Mouse (Mus musculus): Measurements from ENCODE around the gene Fkbp2. TPM values are rescaled to one million over a fixed set of nuclear protein-coding genes. Genes with fewer than 3 reads are reported as not detected.
"Not testable (repeated sequence)": the region's sequence is repeated elsewhere in the genome, so short reads cannot be mapped to it uniquely, and the experiment has no call there.

Gene Fkbp2
- polyA plus RNA-seq, 1 experiment from 2014 or later = 80.9 TPM

DNA sequence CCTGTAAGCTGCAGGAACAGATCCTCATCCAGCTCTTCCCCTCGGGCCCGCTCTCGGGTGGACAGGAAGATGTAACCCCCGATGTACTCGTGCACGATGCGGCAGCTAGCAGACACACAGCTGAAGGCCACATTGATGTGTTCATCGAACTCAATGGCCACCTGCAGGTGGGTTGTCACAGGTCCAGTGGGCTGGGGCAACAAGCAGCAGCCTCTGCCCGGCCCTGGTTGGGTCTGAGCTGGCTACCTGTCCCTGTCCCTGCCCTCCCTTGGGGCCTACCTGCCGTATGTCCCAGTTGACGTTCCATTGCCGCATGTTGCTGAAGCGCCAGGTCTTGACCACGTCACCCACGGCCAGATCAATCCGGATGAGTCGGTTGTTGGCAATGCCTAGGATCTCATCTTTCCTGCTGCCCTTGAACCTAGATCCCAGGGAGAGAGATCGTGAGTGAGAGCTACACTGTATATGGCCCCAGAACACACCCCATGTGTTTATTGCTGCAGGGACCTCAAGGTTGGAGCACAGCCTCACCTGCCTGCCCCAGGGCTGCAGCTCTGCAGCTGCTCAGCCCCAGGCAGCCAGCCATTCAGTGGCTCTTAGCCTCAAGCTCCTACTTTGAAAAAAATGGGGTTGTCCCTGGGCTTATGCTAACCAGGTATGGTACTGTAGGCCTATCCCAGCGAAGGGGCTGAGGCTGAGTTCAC is 19.2 kb upstream of the Fkbp2 start:
- Histone ChIP-seq H3K9me3 (no peaks in the 10 kb centered on the region), H3K36me3 (peaks cover 26% of the 10 kb centered on the region), H3K9ac (no peak overlapping the region), H3K4me1 (peaks cover 25% of the 10 kb centered on the region), H3K4me3 (no peak overlapping the region), H3K27ac (replicated peaks) (no peak overlapping the region), H3K27me3 (replicated peaks) (no peaks in the 10 kb centered on the region), H3K4me2 (no peak overlapping the region)
- ATAC-seq (ENCODE audit: extremely low read depth, insufficient number of reproducible peaks, low FRiP score, low TSS enrichment) = no peak
- 93% methylated on average over 19 of the region's 19 CpGs for WGBS

DNA sequence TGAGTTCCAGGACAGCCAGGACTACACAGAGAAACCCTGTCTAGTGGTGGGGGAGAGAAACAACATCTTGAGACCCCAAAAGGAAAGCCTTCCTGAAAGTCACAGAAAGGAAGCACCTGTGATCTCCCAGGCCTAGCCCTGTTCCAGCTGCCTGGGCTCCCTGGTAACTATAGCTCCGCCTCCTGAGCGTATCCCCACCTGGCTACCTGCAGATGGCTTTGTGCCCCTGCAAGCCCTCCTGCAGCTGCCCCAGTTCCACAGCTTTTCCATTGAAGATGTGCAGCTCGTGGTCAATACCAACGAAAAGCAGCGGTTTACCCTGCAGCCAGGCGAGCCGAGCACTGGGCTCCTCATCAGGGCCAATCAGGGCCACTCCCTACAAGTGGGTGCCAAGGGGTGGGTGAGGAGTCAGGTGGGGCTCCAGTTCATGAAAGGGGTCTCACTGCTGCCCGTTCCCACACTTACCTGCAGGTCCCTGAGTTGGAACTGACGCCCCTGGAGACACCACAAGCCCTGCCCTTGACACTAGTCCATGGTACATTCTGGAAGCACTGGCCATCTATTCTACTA is 17.5 kb upstream of the Fkbp2 start:
- H3K4me2 ChIP-seq = no peak overlapping the region
- peaks cover 36% of the 10 kb centered on the region for H3K4me1 ChIP-seq
- no peak overlapping the region for H3K9ac ChIP-seq
- H3K36me3 ChIP-seq = peaks cover 26% of the 10 kb centered on the region
- no peaks in the 10 kb centered on the region for H3K27me3 ChIP-seq (replicated peaks)
- no peak for ATAC-seq (ENCODE audit: extremely low read depth, insufficient number of reproducible peaks, low FRiP score, low TSS enrichment)
- H3K27ac ChIP-seq (replicated peaks) = no peak overlapping the region
- 87% methylated on average over 9 of the region's 9 CpGs for WGBS
- H3K9me3 ChIP-seq = no peaks in the 10 kb centered on the region
- H3K4me3 ChIP-seq = no peak overlapping the region

DNA sequence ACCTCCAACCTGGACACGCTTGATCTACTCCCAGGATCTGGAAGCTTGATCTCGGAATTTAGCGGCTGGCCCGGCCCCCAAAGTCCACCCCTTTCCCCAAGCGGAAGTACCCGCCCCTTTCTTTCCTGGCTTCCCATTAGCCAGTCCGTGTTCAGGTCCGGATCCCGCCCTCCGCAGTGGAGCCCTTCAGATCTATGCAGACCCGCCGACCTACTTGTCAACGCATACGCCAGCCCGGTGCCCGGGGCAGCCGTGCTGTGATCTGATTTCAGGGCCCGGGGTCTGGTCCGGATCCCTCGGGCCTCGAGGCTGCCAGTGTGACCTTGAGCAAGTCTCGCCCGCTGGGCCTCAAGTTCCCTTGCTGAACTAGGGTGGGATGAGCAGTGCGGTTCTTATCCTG is 15.7 kb upstream of the Fkbp2 start, which contains the start of the genes Nudt22 and Trpt1:
TSS of gene Nudt22 (minus strand) at position 112 of the 400 bp plus-strand sequence.
TSS of gene Trpt1 (plus strand) at position 126 of the 400 bp plus-strand sequence.
- no peaks in the 10 kb centered on the region for H3K9me3 ChIP-seq
- ATAC-seq (ENCODE audit: extremely low read depth, insufficient number of reproducible peaks, low FRiP score, low TSS enrichment) = peak; percentile 56; the same call in 1 of the 2 replicates
- peaks cover 26% of the 10 kb centered on the region for H3K36me3 ChIP-seq
- H3K4me3 ChIP-seq = peak within 1 kb of the TSS; percentile 71
- H3K27ac ChIP-seq (replicated peaks) = peak within 1 kb of the TSS; percentile 88
- peaks cover 43% of the 10 kb centered on the region for H3K4me1 ChIP-seq
- no peaks in the 10 kb centered on the region for H3K27me3 ChIP-seq (replicated peaks)
- WGBS = 1% methylated on average over 24 of the region's 24 CpGs
- H3K4me2 ChIP-seq = peak within 1 kb of the TSS; percentile 89
- H3K9ac ChIP-seq = peak within 1 kb of the TSS; percentile 92

DNA sequence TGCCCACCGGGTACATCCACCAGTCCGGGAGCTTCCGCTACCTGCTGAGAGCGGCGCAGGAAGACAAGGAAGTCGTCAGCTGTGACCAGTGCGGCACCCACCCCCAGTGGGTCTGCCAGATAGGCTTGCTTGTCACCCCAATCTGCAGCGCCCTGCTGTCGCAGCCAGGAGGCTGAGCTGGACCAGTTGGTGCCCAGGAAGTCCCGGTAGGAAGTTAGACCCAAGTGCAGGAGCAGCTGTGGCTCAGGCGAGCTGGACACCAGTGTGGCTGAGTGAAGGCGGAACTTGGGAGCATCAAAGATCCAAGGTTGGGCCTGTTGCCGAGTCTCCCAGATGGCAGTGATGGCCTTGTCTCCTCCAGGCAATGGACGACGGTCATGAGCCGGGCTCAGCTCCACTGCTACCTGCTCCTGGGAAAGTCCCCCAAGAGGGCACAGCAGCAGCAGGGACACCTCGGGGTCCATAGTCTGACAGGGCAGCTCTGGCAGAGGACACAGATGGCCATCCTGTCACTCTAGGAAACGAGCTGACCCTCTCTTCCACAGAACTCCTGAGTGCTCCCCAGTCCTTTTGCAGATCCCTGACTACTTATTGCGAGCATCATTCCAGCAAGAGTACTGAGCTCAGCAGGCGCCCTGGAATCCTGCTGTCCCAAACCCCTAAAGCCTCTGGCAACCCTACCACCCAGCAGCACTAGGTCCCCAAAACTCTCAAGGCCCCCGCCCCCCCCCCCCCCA is 15.1 kb upstream of the Fkbp2 start:
- Histone ChIP-seq H3K4me1 (peaks cover 43% of the 10 kb centered on the region), H3K36me3 (peaks cover 24% of the 10 kb centered on the region), H3K4me3 (peak overlapping the region; percentile 71), H3K9me3 (no peaks in the 10 kb centered on the region), H3K4me2 (peak overlapping the region; percentile 89), H3K27ac (replicated peaks) (peak overlapping the region; percentile 88), H3K27me3 (replicated peaks) (no peaks in the 10 kb centered on the region), H3K9ac (peak overlapping the region; percentile 92)
- ATAC-seq (ENCODE audit: extremely low read depth, insufficient number of reproducible peaks, low FRiP score, low TSS enrichment) = no peak
- WGBS = 42% methylated on average over 21 of the region's 21 CpGs

DNA sequence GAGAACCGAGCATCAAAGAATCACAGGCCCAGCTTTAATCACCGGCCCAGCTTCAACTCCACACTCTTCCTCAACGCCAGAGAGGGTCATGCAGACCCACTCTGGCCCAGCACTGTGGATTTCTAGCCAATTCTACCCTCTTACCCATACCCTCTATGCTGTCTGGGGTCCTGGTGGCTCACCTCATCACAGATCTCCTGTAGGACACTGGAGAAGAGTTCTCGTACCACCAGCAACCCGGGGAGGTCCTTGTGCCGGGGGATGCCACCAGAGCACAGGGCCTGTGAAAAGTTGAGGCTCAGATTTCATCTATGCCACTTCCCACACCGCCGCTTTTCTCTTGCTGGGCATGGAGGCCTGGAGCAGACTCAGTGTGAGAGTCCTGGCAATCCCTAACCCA is 14.2 kb upstream of the Fkbp2 start:
- Histone ChIP-seq H3K4me1 (peaks cover 43% of the 10 kb centered on the region), H3K4me3 (peak overlapping the region; percentile 71; the same call in 1 of the 2 replicates), H3K9ac (peak overlapping the region; percentile 92), H3K4me2 (peak overlapping the region; percentile 89), H3K27me3 (replicated peaks) (no peaks in the 10 kb centered on the region), H3K36me3 (peaks cover 15% of the 10 kb centered on the region), H3K9me3 (no peaks in the 10 kb centered on the region), H3K27ac (replicated peaks) (no peak overlapping the region)
- no peak for ATAC-seq (ENCODE audit: extremely low read depth, insufficient number of reproducible peaks, low FRiP score, low TSS enrichment)
- 78% methylated on average over 8 of the region's 8 CpGs for WGBS

DNA sequence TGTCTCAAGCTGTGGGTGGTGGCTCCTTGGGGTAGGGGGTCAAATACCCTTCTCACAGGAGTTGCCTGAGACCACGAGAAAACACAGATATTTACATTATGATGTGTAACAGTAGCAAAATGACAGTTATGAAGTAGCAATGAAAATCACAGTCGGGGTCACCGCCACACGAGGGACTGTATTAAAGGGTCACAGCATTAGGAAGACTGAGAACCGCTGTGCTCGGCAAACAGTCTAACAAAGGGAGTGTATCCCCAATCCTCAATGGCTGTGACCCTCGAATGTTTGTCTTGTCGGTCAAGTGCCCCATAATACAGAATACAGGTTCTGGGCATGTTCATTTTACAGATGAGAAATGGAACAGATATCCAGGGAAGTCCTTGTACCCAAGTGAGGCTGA is 13.7 kb upstream of the Fkbp2 start:
- Histone ChIP-seq H3K4me3 (no peak overlapping the region; the same call in 1 of the 2 replicates), H3K4me1 (peaks cover 43% of the 10 kb centered on the region), H3K4me2 (no peak overlapping the region), H3K27ac (replicated peaks) (no peak overlapping the region), H3K36me3 (peaks cover 15% of the 10 kb centered on the region), H3K9me3 (no peaks in the 10 kb centered on the region), H3K27me3 (replicated peaks) (no peaks in the 10 kb centered on the region), H3K9ac (no peak overlapping the region)
- WGBS = 83% methylated on average over 8 of the region's 8 CpGs
- no peak for ATAC-seq (ENCODE audit: extremely low read depth, insufficient number of reproducible peaks, low FRiP score, low TSS enrichment)

DNA sequence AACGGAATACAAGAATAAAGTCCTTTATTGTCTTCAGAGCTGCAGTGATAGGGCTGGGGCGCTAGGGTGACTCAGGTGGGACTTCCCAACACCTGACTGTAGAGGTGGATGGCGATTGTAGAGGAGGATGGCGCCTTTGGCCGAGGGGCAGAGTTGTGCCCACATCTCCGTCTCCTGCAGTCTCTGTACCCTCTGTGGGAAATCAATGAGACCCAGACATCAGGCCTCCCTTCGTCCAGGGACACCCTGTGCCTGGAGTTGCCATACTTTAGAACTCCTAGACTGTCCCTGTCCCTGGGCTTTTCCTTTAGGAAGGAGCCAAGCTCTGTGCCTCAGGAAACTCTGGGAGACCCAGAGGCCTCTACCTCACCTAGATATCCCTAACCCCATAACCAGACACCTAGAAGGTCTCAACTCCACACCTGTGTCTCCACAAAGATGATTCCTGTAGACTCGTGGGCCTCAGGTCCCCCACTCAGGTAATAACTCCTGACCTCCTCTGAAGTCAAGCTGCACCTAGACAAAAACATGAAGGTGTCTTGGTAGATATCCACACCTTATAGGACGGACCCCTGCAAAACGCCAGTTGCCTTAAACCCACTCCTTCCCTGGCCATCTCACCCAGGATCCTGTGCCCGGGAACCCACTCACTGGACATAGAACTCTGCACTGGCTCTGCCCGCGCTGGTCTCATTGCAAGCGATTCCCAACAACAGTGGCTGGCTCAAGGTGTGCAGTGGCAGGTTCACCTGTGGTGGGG is 12.9 kb upstream of the Fkbp2 start:
- peak overlapping the region; percentile 86 for H3K9ac ChIP-seq
- ATAC-seq (ENCODE audit: extremely low read depth, insufficient number of reproducible peaks, low FRiP score, low TSS enrichment) = no peak
- no peaks in the 10 kb centered on the region for H3K27me3 ChIP-seq (replicated peaks)
- no peaks in the 10 kb centered on the region for H3K9me3 ChIP-seq
- H3K4me2 ChIP-seq = peak overlapping the region; percentile 92
- 60% methylated on average over 14 of the region's 14 CpGs for WGBS
- peak overlapping the region; percentile 76 for H3K27ac ChIP-seq (replicated peaks)
- H3K4me1 ChIP-seq = peaks cover 45% of the 10 kb centered on the region
- peak overlapping the region; percentile 64 for H3K4me3 ChIP-seq
- peaks cover 7% of the 10 kb centered on the region for H3K36me3 ChIP-seq

DNA sequence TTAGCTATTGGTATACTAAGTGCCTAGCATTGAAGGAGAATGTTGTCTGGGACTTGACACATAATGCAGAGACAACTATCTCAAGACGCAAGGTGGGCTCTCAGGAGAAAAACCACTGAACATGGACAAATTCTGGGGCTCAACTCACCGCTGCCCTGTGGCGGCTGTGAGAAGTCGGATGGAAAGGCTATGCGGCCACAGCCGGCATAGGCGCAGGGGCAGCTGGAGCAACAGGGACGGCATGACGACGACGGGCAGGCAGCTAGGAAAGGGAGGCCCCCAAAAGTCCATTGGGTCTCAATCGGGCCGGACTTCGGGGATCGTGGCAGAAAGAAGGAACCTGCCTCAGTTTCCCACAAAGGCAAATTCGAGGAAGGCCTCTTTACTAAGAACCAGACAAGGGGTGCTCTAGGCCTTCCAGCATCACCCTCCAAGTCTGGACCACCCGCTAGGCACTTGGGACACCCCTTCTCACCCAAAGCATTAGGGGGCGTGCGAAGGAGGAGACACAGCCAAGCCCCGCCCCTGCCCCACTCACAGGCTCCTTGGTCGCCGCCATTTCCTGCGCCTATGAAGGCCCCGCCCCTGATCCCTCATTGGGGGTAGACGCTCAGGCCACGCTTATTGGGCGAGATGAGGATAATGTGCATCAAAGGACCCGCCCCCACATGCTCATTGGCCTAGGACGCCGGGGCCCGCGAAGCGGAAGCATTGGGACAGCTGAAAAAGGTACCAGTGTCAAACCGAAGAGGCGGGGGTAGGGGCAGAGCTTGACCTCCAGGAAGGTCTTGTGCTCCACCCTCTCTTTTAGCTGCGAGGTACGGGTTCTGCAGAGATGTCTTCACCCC is 11.9 kb upstream of the Fkbp2 start, which contains the start of gene Dnajc4:
TSS of gene Dnajc4 (minus strand) at position 562 of the 848 bp plus-strand sequence.
- Histone ChIP-seq H3K9ac (peak within 1 kb of the TSS; percentile 92), H3K36me3 (peaks cover 5% of the 10 kb centered on the region; the same call in 1 of the 2 replicates), H3K4me3 (peak within 1 kb of the TSS; percentile 64), H3K9me3 (no peaks in the 10 kb centered on the region), H3K27me3 (replicated peaks) (no peaks in the 10 kb centered on the region), H3K4me1 (peaks cover 49% of the 10 kb centered on the region), H3K4me2 (peak within 1 kb of the TSS; percentile 92), H3K27ac (replicated peaks) (peak within 1 kb of the TSS; percentile 76)
- 1% methylated on average over 37 of the region's 37 CpGs for WGBS
- peak; percentile 85 for ATAC-seq (ENCODE audit: extremely low read depth, insufficient number of reproducible peaks, low FRiP score, low TSS enrichment)

DNA sequence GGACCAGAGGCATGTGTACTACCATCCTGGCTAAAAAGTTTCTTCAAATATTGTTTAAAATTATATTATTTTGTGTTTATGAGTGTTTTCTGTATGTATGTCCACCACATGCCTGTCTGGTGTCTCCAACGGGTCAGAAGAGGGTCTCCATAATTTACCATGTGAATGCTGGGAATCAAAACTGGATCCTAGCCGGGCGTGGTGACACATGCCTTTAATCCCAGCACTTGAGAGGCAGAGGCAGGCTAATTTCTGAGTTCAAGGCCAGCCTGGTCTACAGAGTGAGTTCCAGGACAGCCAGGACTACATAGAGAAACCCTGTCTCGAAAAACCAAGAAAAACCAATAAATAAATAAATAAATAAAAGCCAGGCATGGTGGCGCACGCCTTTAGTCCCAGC is 10.9 kb upstream of the Fkbp2 start:
- H3K9ac ChIP-seq = peak overlapping the region; percentile 92; the same call in 1 of the 2 replicates
- H3K4me2 ChIP-seq = peak overlapping the region; percentile 92
- WGBS = 85% methylated on average over 6 of the region's 6 CpGs
- ATAC-seq (ENCODE audit: extremely low read depth, insufficient number of reproducible peaks, low FRiP score, low TSS enrichment); H3K27me3 ChIP-seq (replicated peaks); H3K36me3 ChIP-seq; H3K9me3 ChIP-seq; H3K27ac ChIP-seq (replicated peaks): not testable (repeated sequence)
- H3K4me1 ChIP-seq = peaks cover 46% of the 10 kb centered on the region
- peak overlapping the region; percentile 64; the same call in 1 of the 2 replicates for H3K4me3 ChIP-seq

DNA sequence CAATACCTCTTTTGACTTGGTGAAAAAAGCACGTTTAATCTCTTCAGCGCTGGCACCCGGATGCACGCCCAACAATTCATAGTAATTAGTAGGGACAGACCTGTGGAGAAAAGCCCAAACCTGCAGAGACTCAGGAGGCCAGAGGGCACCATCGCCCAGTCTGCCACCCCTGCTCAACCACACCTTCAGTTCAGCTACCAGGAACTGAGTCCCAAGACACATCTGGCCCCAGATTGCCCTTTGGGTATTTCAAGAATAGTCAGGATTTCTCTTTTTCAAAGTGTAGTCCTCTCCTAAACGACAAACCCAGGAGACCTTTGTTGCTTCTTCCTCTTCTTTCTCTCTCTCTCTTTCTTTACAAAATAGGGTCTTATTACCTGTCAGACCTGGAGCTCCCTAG is 10.4 kb upstream of the Fkbp2 start:
- Histone ChIP-seq H3K4me1 (peaks cover 50% of the 10 kb centered on the region), H3K4me3 (no peak overlapping the region), H3K36me3 (peaks cover 10% of the 10 kb centered on the region), H3K9me3 (no peaks in the 10 kb centered on the region), H3K4me2 (no peak overlapping the region), H3K27me3 (replicated peaks) (no peaks in the 10 kb centered on the region), H3K9ac (no peak overlapping the region), H3K27ac (replicated peaks) (no peak overlapping the region)
- 94% methylated on average over 6 of the region's 6 CpGs for WGBS
- ATAC-seq (ENCODE audit: extremely low read depth, insufficient number of reproducible peaks, low FRiP score, low TSS enrichment) = no peak
